Mouse (Mus musculus) B cell, adult 2 months (primary cell): ENCODE results near the gene Slc16a6.
"Not testable (repeated sequence)": the region's sequence is repeated elsewhere in the genome, so short reads cannot be mapped to it uniquely, and the experiment has no call there.

ENCODE experiments used
- DNase-seq, 2 experiments: peaks; one replicate each; pipeline ENCODE4 v3.0.0; 2022

Slc16a6 gene

GRCm38 (mm10) chr11:109473171-109474085 is at the start of gene Slc16a6, which contains the start of gene Arsg:
TSS of gene Slc16a6 (minus strand) at chr11:109473598.
TSS of gene Arsg (plus strand) at chr11:109473374.
- DNase-seq: peak; percentile 95 to 96

GRCm38 (mm10) chr11:109520958-109521357 is 47.6 kb upstream of the Slc16a6 start:
- DNase-seq: no peak

GRCm38 (mm10) chr11:109517816-109518215 is 44.4 kb upstream of the Slc16a6 start:
- DNase-seq: no peak

- no peak for DNase-seq
These were observed 43.9 kb upstream of the Slc16a6 start for GRCm38 (mm10) chr11:109517330-109517729.

GRCm38 (mm10) chr11:109514064-109514612 is 40.7 kb upstream of the Slc16a6 start:
- DNase-seq: no peak

- no peak for DNase-seq
These were observed 39.7 kb upstream of the Slc16a6 start for GRCm38 (mm10) chr11:109512995-109513675.

GRCm38 (mm10) chr11:109507068-109507467 is 33.7 kb upstream of the Slc16a6 start:
- no peak for DNase-seq

GRCm38 (mm10) chr11:109505823-109506222 is 32.4 kb upstream of the Slc16a6 start:
- no peak for DNase-seq

GRCm38 (mm10) chr11:109504977-109505376 is 31.6 kb upstream of the Slc16a6 start:
- DNase-seq: no peak

- DNase-seq: no peak
These were observed 26.8 kb upstream of the Slc16a6 start for GRCm38 (mm10) chr11:109500206-109500605.

GRCm38 (mm10) chr11:109497990-109498389 is 24.6 kb upstream of the Slc16a6 start:
- DNase-seq: no peak

- no peak for DNase-seq
These were observed 23.8 kb upstream of the Slc16a6 start for GRCm38 (mm10) chr11:109496996-109497714.

- no peak for DNase-seq
These were observed 23.1 kb upstream of the Slc16a6 start for GRCm38 (mm10) chr11:109496475-109496993.

- peak; percentile 63 to 68 for DNase-seq
These were observed 22.5 kb upstream of the Slc16a6 start for GRCm38 (mm10) chr11:109495771-109496474.

GRCm38 (mm10) chr11:109494890-109495770 is 21.7 kb upstream of the Slc16a6 start:
- DNase-seq: peak; percentile 76 to 77

- DNase-seq: not testable (repeated sequence)
These were observed 19.6 kb upstream of the Slc16a6 start for GRCm38 (mm10) chr11:109492847-109493464.

GRCm38 (mm10) chr11:109491844-109492243 is 18.4 kb upstream of the Slc16a6 start:
- DNase-seq: no peak

GRCm38 (mm10) chr11:109489763-109490162 is 16.4 kb upstream of the Slc16a6 start:
- DNase-seq: no peak

- no peak for DNase-seq
These were observed 14.7 kb upstream of the Slc16a6 start for GRCm38 (mm10) chr11:109487991-109488684.

GRCm38 (mm10) chr11:109487111-109487510 is 13.7 kb upstream of the Slc16a6 start:
- no peak for DNase-seq
